Mouse (Mus musculus) monocyte, adult 2 months (primary cell): ENCODE results near the gene Fgf14.
"Not testable (repeated sequence)": the region's sequence is repeated elsewhere in the genome, so short reads cannot be mapped to it uniquely, and the experiment has no call there.

Experiments
- DNase-seq, 2 experiments: peaks; one replicate each; pipeline ENCODE4 v3.0.0; 2022; ENCODE audit warnings: low spot score in 2 of 2, low read depth in 1 of 2

Fgf14 gene

GRCm38 (mm10) chr14:124485261-124485660 is 191.7 kb downstream of the Fgf14 start:
- DNase-seq: no peak

GRCm38 (mm10) chr14:124474066-124474667 is 202.8 kb downstream of the Fgf14 start:
- no peak for DNase-seq

DNA sequence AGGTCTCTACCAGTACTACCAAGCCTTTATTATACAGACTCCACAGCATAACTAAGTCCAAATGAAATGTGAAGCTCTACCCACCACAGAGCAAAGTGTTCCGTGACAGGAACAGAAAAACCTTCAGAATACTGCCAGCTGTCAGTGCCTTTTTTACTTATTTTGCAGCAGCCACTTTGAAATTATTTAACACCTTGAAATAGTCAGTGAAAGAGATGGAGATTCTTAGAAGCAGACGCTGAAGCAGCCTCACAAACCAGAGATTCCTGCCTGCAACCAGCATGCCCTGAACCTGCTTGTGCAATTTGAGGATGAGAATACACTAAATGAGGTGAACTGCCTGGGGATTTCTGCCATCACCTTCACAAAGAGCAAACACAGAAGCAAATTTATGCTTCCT is 206.0 kb downstream of the Fgf14 start:
- no peak for DNase-seq

DNA sequence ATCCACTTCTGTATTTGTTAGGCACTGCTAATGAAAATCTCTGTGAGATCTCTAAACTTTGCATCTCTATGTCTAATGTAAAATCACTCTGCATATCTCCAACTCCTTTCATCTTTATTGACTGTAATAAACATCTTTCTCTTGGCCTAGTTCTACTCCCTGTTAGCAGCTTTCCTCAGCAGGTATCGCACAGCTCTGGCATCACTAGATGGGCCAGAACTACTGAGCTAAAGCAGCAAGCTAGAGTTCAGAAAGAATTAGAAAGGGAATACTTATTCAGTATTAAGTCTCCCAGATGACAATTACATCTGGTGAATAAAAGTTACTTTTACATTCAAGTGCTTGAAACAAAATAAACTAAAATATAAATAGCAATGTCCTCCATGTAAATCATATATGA is 221.8 kb downstream of the Fgf14 start:
- no peak for DNase-seq

- no peak for DNase-seq
Measured at GRCm38 (mm10) chr14:124446096-124446840, 230.7 kb downstream of the Fgf14 start.

DNA sequence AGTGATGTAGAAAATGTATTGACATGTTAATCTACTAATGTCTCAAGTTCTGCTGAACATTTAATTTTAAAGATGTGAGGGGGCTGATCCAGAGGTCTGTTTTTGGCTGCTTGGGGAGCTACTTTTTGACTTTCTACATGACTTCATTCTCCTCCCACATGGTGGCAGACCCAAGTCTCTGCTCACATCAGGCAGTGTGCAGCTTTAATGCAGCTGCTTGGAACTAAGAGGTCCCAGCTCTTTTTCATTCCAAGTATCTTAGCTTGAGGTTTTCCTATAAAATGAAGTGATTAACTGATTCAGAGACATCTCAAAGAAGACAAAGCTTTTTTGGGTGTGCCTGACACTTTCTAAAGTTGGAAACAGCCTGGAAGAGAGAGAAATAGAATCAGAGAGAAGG is 232.1 kb downstream of the Fgf14 start:
- DNase-seq: no peak

DNA sequence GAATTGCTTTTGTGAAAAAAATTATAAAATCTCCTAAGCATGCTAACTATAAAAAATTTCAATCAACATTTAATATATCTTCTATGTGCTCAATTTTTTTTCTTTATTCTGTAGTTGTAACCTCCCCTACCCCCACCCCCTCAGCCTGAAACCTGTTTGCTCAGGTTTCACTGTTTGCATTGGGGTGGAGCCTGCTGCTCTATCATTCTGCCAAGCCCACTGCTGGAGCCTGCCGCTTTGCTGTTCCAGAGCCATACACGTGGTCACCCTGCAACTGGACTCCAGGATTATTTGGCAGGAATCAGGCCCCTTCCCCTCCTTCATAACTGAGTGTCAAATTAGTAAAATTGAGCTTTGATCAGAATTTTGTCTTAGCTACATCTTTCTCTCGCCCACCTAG is 237.6 kb downstream of the Fgf14 start:
- DNase-seq: not testable (repeated sequence)

GRCm38 (mm10) chr14:124411890-124412289 is 265.0 kb downstream of the Fgf14 start:
- no peak for DNase-seq

DNA sequence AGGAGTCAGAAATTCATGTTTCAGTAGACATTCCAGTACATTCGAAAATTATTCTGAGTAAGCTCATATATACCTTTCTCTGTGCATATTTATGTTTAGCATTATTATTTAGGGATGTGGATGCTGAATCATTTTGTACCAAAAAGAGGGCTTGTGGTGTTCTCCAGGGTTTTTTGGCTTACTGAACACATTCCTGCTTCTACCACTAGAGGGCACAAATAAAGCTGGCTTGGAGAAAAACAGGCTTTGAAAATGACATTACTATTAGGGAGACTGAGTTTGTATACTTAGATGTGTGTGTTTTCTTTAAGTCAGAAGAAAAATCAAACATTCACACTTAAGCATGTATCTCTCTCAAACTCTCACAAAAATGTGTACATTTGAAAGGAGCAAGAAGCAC is 266.0 kb downstream of the Fgf14 start:
- DNase-seq: no peak

DNA sequence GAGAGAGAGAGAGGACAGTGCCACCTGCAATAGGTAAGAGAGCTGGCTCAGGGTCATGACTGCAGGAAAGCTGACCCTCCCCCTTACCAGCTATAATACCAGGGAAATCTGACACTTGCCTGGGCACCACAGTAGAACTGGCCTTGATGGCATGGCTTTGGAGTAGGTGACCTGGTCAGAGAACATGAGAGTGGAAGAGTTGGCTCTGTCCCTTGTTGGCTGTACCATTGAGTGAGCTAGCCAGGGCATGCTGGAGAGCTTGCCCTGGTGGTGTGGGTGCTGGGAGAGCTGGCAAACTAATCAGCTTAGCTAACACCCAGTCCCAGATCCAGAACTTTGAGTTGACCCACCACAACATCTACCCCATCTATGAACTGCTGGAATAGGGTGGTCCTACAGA is 348.5 kb downstream of the Fgf14 start:
- DNase-seq: no peak

GRCm38 (mm10) chr14:124319017-124319718 is 357.8 kb downstream of the Fgf14 start:
- DNase-seq: no peak

DNA sequence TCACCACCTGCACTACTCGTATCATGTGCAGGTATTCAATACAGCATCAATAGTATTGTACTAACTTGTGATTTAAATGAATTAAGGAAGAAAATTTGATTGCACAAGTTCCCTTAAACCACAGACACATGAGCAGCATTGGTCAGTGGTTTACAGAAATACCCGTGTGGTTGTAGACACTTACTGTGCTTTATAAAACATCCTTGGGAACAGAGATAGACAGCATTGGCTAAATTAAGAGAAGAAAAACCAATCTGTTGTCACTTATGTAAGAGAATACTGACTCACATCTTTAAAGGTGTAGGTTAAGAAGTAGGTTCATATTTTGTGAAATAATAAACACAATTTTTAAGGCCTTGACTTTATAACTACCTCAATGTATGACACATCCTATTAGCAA is 361.4 kb downstream of the Fgf14 start:
- DNase-seq: no peak

GRCm38 (mm10) chr14:124287027-124287426 is 389.9 kb downstream of the Fgf14 start:
- no peak for DNase-seq

DNA sequence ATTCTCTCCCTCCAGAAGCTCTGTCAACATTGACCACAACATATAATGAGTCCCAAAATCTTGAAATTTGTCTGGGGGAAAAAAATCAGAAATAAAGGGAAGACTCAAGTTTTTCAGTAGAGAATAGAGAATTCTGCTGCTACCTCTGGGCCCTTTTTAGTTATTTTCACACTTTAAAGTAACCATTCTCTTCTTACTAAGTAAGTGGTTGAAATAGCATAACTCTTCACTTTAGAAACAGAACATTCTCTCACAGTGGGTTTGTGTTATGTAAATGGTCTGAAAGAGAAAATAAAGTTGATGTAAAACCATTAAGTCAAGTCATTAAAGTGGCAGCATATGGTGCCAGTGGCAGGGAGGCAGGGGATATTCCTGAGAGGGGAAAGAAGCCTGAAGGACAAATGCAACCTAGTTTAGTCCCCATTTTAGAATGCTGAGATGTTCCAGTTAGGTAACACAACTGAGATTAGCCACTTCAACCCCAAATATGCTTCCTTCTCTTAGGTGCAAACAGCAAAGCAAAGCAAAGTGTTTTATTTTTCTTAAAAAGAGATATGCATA is 398.5 kb downstream of the Fgf14 start:
- no peak for DNase-seq

- no peak for DNase-seq
Measured at GRCm38 (mm10) chr14:124266977-124267376, 409.9 kb downstream of the Fgf14 start.

- no peak for DNase-seq
Measured at GRCm38 (mm10) chr14:124264541-124265059, 412.3 kb downstream of the Fgf14 start.

DNA sequence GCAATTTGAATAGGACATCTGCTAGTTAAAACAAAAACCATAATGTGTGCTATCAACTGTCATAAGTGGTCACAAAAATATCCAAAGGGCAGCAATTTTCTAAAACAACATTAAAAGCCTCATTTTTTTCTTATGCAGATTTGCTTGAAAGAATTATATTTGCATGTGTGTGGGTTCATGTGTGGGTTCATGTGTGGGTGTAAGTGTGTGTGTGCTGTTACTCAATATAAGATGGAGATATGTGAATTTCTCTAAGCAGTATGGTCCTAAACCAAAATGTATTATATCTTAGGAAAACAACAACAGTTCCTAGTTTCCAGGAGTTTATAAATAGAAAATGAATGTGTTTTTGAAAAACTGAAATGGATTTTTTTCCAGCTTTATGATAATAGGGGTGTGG is 413.7 kb downstream of the Fgf14 start:
- no peak for DNase-seq

- DNase-seq: no peak
Measured at GRCm38 (mm10) chr14:124247517-124247916, 429.4 kb downstream of the Fgf14 start.

DNA sequence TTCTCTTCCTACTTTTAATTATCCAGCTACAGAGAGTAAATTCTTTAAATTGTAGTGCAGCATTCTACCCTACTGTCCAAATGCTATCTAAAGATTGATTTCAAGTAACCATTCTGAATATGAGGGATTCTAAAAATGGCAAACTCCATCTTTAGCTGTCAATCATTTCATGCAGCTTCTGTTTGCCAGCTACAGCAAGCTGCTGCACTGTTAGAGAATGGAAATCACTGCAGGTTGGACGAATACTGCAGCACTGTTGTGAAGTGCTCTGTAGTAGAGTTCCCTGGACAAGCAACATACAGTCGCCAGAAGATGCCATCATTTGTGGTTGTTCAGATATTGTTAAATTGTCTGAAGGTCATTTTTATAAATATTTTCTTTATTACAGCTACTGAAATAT is 453.5 kb downstream of the Fgf14 start:
- no peak for DNase-seq

DNA sequence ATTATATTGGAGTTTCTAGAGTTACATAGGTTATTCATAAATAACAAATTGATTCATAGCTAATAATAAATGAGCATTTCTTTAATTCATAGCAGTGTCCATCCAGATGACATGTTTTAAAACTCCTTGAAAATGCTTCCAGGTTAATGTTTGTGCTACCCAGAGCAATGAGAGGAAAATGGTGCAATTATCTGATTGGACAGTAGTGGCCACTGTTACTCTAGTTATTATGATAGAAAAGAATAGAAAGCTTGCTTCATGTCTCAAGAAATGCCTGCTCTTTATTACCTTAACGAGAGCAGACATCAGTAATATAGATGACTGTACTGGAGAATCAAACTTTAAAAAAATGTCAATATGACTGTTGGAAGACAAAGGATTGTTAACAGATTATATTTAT is 454.5 kb downstream of the Fgf14 start:
- no peak for DNase-seq

GRCm38 (mm10) chr14:124220979-124221378 is 455.9 kb downstream of the Fgf14 start:
- no peak for DNase-seq

- DNase-seq: no peak
Measured at GRCm38 (mm10) chr14:124195806-124196205, 481.1 kb downstream of the Fgf14 start.
